Mouse (Mus musculus) embryonic fibroblast, embryonic 13.5 days (primary cell): ENCODE data around the gene Psmd9.

ENCODE experiments used
- CTCF ChIP-seq: IDR thresholded peaks from 2 replicates; pipeline ENCODE4 v1.5.1; 2011; ENCODE audit warnings: mild to moderate bottlenecking, control low read depth, low read length, moderate library complexity, borderline replicate concordance; ENCODE audit not compliant: insufficient read depth
- POLR2A ChIP-seq: IDR thresholded peaks from 2 replicates; pipeline ENCODE4 v1.6.1; 2011; ENCODE audit warnings: low read depth, mild to moderate bottlenecking, control low read depth, low read length, moderate library complexity

DNA sequence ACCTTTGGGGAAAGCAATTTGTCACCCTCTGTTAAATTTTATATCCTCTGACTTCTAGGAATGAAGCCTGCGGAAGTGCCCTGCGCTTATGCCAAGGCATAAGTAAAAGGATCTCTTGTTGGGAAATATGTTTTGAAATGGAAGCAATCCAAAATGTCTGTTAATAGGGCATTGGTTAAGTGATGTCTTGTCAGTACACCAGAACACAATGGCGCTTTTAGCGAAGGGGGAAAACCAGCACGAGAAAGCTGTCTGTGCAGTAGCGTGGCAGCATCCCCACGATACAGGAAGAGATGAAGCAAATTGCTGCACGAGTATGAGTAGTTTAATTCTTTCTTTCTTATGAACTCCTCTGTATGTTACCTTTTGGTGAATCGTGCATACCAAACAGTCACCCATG lies 125.4 kb downstream of the Psmd9 start:
- TF ChIP-seq POLR2A (no peak), CTCF (no peak)
